Mouse (Mus musculus) embryonic facial prominence, embryonic 10.5 days (tissue): ENCODE data around the gene Rnf150. TPM values are rescaled to one million over a fixed set of nuclear protein-coding genes. Genes with fewer than 3 reads are reported as not detected.
A peak's percentile ranks its signal among the peaks of the same experiment; 100 is the strongest.

Experiments used
- DNase-seq: peaks from one replicate; pipeline ENCODE4 v3.0.0-alpha.2; 2017; ENCODE audit warnings: low spot score
- H3K27ac ChIP-seq: fragments of 300-500 bp; sonication (generic); replicated peaks from 2 replicates; pipeline ENCODE4 v1.5.1; 2016; ENCODE audit warnings: mild to moderate bottlenecking
- H3K27me3 ChIP-seq: fragments of 300-500 bp; sonication (generic); replicated peaks from 2 replicates; pipeline ENCODE4 v1.6.1; 2016; ENCODE audit warnings: low read depth, mild to moderate bottlenecking; ENCODE audit not compliant: poor library complexity, severe bottlenecking
- H3K36me3 ChIP-seq: fragments of 300-500 bp; sonication (generic); replicated peaks from 2 replicates; pipeline ENCODE4 v1.6.1; 2016; ENCODE audit warnings: mild to moderate bottlenecking, moderate library complexity
- H3K4me1 ChIP-seq: fragments of 300-500 bp; sonication (generic); 2 replicates; pipeline ENCODE4 v1.6.1; 2016
- H3K4me3 ChIP-seq: fragments of 300-500 bp; sonication (generic); 2 replicates; pipeline ENCODE4 v1.5.1; 2016; ENCODE audit warnings: mild to moderate bottlenecking, moderate library complexity
- H3K9me3 ChIP-seq: fragments of 300-500 bp; sonication (generic); 2 replicates; pipeline ENCODE4 v1.6.1; 2016; ENCODE audit warnings: mild to moderate bottlenecking
- WGBS: fragments of 180-500 bp; shearing (Covaris S2); methylation state at CpG from one replicate; pipeline ENCODE4 v1.1.7; 2016; 5-methylcytosine and 5-hydroxymethylcytosine counted together
- polyA plus RNA-seq: library from polyadenylated mRNA; unstranded; fragments of >200 nt; fragmentation: Nextera tagmentation; extraction: Ambion mirVana; gene quantifications from 2 replicates; pipeline ENCODE4 v1.2.1, GENCODE M21; 2016

Gene Rnf150
- polyA plus RNA-seq, 1 experiment from 2014 or later, result 2.5 TPM

DNA sequence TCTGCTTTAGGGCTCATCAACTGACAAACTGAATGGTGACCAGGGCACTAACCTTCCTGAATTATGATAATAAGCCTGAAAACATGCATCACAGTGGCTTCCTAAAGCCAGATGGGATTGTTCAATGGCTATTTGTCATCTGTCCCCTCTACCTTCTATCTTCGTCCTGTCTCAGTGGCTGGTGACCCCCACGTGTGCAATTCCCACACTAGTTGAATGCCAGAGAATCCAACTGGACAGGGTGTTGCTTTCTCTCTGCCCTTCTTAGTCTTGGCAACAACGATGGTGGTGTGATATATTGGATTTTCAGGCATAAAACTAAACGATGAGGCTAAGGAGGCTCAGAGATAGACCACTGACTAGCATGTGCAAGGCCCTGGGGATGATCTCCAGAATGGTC, 57.0 kb downstream of the Rnf150 start:
- no peak overlapping the region for H3K27ac ChIP-seq
- 78% methylated on average over 4 of the region's 4 CpGs for WGBS
- no peaks in the 10 kb centered on the region for H3K9me3 ChIP-seq
- H3K27me3 ChIP-seq, result no peaks in the 10 kb centered on the region
- DNase-seq, result no peak
- H3K4me1 ChIP-seq, result peaks cover 6% of the 10 kb centered on the region
- no peak overlapping the region for H3K4me3 ChIP-seq
- H3K36me3 ChIP-seq, result no peaks in the 10 kb centered on the region

DNA sequence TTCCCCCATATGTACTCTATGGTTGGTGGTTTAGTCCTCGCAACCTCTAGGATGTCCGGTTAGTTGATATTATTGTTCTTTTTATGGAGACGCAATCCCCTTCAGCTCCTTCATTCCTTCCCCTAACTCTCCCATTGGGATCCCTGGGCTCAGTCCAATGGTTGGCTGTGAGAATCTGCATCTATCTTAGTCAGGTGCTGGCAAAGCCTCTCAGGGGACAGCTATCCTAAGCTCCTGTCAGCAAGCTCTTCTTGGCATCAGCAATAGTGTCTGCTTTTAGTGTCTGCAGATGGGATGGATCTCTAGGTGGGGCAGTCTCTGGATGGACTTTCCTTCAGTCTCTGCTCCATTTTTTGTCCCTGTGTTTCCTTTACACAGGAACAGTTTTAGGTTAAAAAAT, 62.1 kb downstream of the Rnf150 start:
- Histone ChIP-seq H3K4me3 (no peak overlapping the region), H3K36me3 (no peaks in the 10 kb centered on the region), H3K27ac (no peak overlapping the region), H3K9me3 (no peaks in the 10 kb centered on the region), H3K4me1 (no peaks in the 10 kb centered on the region), H3K27me3 (no peaks in the 10 kb centered on the region)
- DNase-seq, result no peak
- whole genome bisulfite sequencing, result 95% methylated on average over 3 of the region's 3 CpGs

DNA sequence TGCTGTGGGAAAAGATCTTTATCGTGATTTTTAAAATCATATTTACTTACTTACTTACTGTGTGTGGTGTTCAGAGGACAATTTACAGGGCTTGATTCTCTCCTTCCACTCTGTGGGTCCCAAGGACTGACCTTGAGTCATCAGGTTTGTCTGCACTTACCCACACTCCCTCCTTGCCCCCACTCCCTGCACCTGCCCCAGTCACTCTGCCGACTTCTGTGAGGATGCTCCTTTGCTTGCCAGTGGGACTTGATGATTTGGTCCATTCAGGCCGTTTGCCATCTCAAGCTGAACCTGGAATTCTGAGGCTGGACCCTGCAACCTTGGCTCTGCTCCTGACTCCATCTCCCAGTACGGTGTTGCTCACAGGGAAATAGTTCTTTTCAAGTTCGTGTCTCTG, 63.4 kb downstream of the Rnf150 start:
- Histone ChIP-seq H3K9me3 (no peaks in the 10 kb centered on the region), H3K4me3 (no peak overlapping the region), H3K27me3 (no peaks in the 10 kb centered on the region), H3K36me3 (no peaks in the 10 kb centered on the region), H3K27ac (no peak overlapping the region), H3K4me1 (peaks cover 7% of the 10 kb centered on the region)
- no peak for DNase-seq
- 87% methylated on average over 5 of the region's 5 CpGs for WGBS

DNA sequence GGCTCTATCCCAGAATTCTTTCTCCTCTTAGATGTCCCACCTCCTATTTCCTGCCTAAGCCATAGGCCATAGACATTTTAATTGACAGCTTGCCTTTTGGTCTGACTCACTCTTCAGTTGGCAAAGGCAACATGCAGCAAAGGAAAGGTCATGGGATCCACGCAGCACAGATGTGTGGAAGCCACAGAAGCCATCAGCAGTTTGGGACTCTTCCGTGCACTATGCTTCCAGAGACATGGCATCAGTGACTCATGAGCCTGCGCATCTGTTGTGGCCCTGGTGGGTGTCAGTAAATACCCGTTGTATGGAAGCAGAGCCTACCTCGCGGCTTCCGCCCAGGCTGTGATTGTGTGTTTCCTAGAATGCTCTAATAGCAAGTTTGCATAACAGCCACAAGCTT, 68.4 kb downstream of the Rnf150 start:
- no peaks in the 10 kb centered on the region for H3K36me3 ChIP-seq
- H3K27ac ChIP-seq, result 0 out of 2 replicates have a peak overlapping the region, but pooled peaks have one; percentile 41
- H3K4me3 ChIP-seq, result no peak overlapping the region
- 76% methylated on average over 7 of the region's 7 CpGs for WGBS
- H3K9me3 ChIP-seq, result no peaks in the 10 kb centered on the region
- peak; percentile 26 for DNase-seq
- peaks cover 29% of the 10 kb centered on the region for H3K4me1 ChIP-seq
- H3K27me3 ChIP-seq, result no peaks in the 10 kb centered on the region

DNA sequence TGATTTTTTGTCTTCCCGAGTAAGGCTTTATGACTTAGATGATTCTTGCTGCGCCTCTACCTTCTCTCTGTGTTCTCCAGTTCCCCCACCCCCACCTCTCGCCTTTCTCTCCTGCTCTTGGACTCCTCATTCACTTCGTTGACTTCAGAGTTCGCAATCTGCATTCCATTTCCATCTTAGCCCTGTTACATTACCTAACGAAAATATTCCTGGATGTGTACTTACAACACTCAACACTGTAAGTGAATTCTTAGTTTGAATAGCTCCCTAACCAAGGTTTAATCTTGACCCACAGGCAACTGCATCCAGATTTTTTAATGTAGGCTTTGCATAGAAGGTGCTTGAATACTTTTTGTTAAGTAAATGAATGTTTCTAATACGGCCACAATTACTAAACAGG, 73.0 kb downstream of the Rnf150 start:
- no peaks in the 10 kb centered on the region for H3K9me3 ChIP-seq
- no peak overlapping the region for H3K4me3 ChIP-seq
- no peaks in the 10 kb centered on the region for H3K27me3 ChIP-seq
- peaks cover 45% of the 10 kb centered on the region for H3K4me1 ChIP-seq
- no peak for DNase-seq
- H3K36me3 ChIP-seq, result no peaks in the 10 kb centered on the region
- 73% methylated on average over 7 of the region's 7 CpGs for WGBS
- H3K27ac ChIP-seq, result no peak overlapping the region

DNA sequence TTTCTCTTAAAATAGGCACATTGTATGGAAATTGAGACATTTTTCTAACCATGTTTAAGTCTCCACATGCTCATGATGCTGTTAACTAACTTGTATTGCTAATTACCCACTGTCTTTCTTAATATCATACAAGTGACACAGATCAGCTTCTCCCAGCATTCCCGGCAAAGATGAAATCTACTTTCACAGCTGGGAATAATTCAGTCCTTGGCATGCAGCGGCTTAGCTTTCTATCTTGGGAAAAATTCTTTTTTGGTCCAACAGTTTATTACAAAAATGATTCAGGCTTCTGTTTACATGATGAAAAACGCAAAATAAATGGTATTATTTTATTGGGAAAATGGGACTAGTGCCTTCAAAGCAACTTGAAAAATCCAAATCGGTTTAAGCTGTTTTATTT, 73.7 kb downstream of the Rnf150 start:
- Histone ChIP-seq H3K36me3 (no peaks in the 10 kb centered on the region), H3K9me3 (no peaks in the 10 kb centered on the region), H3K4me1 (peaks cover 38% of the 10 kb centered on the region), H3K27ac (no peak overlapping the region), H3K27me3 (no peaks in the 10 kb centered on the region), H3K4me3 (no peak overlapping the region)
- WGBS, result 67% methylated on average over 4 of the region's 4 CpGs
- no peak for DNase-seq

DNA sequence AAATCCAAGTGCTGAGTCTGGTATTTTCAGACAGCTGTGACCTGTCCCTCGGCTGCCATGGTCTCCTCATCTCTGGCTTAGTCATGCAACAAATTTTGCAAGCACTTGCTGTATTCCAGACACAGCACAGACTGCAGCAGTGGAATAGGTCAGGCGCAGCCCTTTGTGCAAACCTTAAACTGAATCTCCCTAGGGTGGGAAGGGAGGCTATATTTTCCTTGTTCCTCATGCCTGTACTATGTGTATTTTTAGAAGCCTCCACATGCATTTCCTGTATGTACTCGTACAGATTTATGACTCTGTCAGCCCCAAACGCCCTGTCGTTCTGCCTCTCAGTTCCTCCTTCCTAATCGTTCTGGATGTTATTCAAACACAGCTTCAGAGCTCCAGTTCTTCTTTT, 76.8 kb downstream of the Rnf150 start:
- Histone ChIP-seq H3K4me1 (peaks cover 43% of the 10 kb centered on the region), H3K27me3 (no peaks in the 10 kb centered on the region), H3K9me3 (no peaks in the 10 kb centered on the region), H3K27ac (no peak overlapping the region), H3K36me3 (no peaks in the 10 kb centered on the region), H3K4me3 (no peak overlapping the region)
- no peak for DNase-seq
- WGBS, result 65% methylated on average over 6 of the region's 6 CpGs

DNA sequence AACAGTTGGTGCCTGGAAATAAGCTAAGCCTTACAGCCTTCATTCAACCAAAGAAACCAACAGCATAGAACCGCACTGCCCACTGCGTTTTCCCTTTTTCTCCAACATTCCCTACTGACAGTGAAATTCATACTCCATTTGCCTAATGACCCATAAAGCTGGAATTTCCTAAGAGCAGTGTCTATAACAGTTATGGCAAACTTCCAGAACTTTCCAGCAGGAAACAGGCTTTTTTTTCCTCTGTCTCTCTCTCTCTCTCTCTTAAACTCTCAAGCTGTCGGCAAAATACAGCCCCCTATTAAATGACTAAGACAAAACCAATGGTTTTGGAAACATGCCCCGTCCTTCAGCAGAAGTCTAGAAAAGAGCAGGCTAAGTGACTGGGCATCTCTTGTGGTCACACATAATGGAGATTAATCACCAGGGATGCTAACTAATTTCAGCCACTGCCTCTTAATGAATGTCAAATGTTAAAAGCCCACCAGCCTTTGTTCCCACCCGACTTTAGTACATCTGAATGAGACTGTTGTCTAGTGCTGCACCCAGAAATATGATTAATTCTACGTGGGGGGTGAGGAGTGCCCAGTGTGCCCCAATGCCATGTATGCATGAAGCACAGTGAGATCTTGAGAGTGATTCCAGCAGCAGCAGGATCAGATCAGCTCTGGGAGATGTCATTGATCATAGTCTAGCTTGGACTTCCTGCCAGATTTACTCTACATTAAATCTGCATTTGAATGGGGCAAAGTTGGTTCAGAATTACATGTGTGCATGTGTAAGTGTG, 80.3 kb downstream of the Rnf150 start:
- H3K27ac ChIP-seq, result no peak overlapping the region
- 60% methylated on average over 6 of the region's 6 CpGs for WGBS
- no peaks in the 10 kb centered on the region for H3K36me3 ChIP-seq
- no peak overlapping the region for H3K4me3 ChIP-seq
- peaks cover 51% of the 10 kb centered on the region for H3K4me1 ChIP-seq
- no peak for DNase-seq
- no peaks in the 10 kb centered on the region for H3K27me3 ChIP-seq
- H3K9me3 ChIP-seq, result no peaks in the 10 kb centered on the region

DNA sequence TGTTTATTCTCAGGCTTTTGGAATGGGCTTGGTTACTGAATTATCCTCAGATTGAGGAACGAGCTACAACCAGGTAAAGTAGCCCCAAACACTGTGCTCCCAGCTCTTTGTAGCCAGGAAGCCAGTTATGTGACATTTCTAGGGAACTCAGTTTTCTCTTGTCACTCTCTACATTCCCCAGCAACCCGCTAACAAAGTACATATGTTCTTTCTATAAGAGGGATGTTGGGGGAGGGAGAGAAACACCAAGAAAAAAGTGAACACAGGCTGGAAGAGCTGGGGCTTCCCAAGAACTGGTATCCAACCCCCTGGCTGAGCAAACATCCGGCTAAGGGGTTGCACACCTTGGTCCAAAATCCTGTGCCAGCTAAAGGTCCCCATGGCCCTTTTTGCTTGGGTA, 82.7 kb downstream of the Rnf150 start:
- no peak overlapping the region for H3K4me3 ChIP-seq
- 55% methylated on average over 3 of the region's 3 CpGs for WGBS
- H3K27ac ChIP-seq, result no peak overlapping the region
- no peaks in the 10 kb centered on the region for H3K27me3 ChIP-seq
- H3K36me3 ChIP-seq, result no peaks in the 10 kb centered on the region
- H3K4me1 ChIP-seq, result peaks cover 43% of the 10 kb centered on the region
- peak; percentile 12 for DNase-seq
- no peaks in the 10 kb centered on the region for H3K9me3 ChIP-seq

DNA sequence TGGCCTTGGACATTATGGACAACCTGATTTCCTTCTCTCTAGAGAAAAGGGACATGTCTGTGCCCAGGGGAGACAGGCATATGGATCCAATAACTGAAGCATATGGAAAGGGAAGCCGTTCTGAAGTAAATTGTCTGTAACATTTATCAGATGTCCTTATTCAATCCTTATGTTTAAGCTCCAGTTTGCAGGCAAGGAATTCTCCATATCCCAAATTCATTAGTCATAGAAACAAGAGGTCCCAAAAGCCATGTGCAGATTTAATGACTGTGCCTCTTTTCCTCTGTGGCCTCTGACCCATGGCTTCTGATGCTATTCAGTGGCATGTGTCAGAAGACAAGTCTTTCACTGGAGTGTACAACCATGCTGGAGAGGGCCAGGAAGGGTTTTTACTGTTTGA, 83.5 kb downstream of the Rnf150 start:
- no peaks in the 10 kb centered on the region for H3K27me3 ChIP-seq
- no peak overlapping the region for H3K4me3 ChIP-seq
- 36% methylated on average over 1 of the region's 1 CpGs for WGBS
- no peak overlapping the region for H3K27ac ChIP-seq
- H3K9me3 ChIP-seq, result no peaks in the 10 kb centered on the region
- DNase-seq, result peak; percentile 59
- H3K36me3 ChIP-seq, result no peaks in the 10 kb centered on the region
- peaks cover 43% of the 10 kb centered on the region for H3K4me1 ChIP-seq

DNA sequence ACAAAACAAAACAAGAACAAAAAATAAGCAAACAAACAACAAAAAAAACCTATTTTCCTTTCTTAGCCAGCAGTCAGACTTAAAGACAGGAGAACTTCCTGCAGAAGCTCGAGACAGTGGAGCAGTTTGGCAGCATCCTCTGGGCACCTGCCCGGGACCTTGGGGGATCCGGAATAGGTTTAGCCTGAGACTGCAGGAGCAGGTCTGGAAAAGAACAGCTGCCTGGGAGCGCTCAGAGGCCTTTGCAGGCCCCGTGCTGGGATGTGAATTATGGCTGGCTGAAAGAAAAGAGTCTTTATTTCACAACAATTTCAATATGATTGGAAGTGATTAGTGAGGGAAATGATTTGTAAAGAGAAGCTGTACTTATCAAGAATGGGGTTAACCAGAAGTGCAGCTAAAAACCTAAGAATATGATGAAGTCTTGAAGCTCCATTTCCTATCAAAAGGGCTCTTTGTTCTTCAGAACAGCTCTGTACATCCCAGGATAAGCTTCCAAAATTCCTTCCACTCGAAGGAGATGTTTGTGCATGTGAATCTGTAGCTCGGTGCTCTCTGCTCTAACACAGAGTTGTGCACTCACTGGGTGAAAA, 92.1 kb downstream of the Rnf150 start:
- 0 out of 2 replicates have a peak, but pooled peaks cover 5% of the 10 kb centered on the region for H3K4me1 ChIP-seq
- H3K27ac ChIP-seq, result no peak overlapping the region
- H3K9me3 ChIP-seq, result no peaks in the 10 kb centered on the region
- H3K4me3 ChIP-seq, result no peak overlapping the region
- no peaks in the 10 kb centered on the region for H3K36me3 ChIP-seq
- WGBS, result 55% methylated on average over 7 of the region's 7 CpGs
- no peak for DNase-seq
- H3K27me3 ChIP-seq, result no peaks in the 10 kb centered on the region

DNA sequence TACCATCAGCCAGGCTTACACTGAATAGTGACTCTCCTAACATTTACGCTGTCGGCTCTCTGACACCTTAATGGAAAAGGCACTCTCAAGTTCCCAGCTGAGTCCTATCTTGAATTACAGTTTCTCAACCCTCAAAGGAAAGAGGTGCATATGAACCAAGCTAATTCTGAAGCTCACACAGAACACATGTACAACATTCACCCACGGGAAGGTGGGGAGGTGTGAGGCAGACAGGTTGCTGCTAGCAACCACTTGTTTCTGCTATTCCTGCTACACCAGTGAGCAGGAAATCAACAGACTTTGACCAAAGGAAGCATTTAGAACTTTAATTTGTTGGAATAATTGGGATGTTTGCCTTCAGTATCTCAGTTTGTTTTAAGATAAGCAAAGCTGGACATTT, 96.3 kb downstream of the Rnf150 start:
- Histone ChIP-seq H3K4me3 (no peak overlapping the region), H3K4me1 (0 out of 2 replicates have a peak, but pooled peaks cover 5% of the 10 kb centered on the region), H3K27ac (no peak overlapping the region), H3K9me3 (no peaks in the 10 kb centered on the region), H3K27me3 (no peaks in the 10 kb centered on the region), H3K36me3 (no peaks in the 10 kb centered on the region)
- no peak for DNase-seq
- WGBS, result 82% methylated on average over 3 of the region's 3 CpGs

DNA sequence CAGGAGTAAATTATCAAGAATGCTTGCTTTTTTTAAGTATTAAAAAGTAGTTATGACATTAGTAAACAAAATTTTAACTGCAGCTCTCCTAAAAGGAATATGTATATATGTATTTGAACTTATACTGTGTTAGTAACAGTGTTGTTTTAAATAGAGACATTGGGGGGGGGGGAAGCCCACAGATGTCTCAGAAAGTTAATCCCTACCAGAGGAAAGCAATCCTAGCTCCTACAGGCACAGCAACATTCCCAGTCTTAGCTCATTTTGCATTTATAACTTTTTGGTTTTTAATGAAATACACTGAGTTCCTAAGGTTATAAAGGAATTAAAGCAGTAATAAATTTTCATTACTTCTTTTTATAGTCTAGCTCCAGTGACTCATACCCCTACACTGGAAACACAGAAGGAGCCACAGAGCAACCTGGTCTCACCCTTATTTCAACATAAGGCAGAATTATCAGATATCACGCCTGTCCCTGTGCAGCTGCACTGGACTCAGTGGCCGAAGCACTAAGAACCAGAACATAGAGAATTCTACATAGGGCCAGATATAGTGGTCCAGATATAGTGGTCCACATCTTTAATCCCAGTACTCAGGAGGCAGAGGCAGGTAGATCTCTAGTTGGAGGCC, 96.9 kb downstream of the Rnf150 start:
- 94% methylated on average over 2 of the region's 2 CpGs for WGBS
- no peak overlapping the region for H3K4me3 ChIP-seq

More for the DNA sequence above, 96.9 kb downstream of the Rnf150 start:
- 0 out of 2 replicates have a peak, but pooled peaks cover 5% of the 10 kb centered on the region for H3K4me1 ChIP-seq
- H3K27ac ChIP-seq, result no peak overlapping the region
- H3K36me3 ChIP-seq, result no peaks in the 10 kb centered on the region
- no peaks in the 10 kb centered on the region for H3K27me3 ChIP-seq
- H3K9me3 ChIP-seq, result no peaks in the 10 kb centered on the region
- DNase-seq, result no peak
